Mouse (Mus musculus) heart, postnatal 0 days (tissue): ENCODE data around the gene Ankib1. TPM values are rescaled to one million over a fixed set of nuclear protein-coding genes. Genes with fewer than 3 reads are reported as not detected.

ENCODE experiments used
- ATAC-seq: fragments of 200-750 bp; cut with Nextera tagmentation; 2 replicates; pipeline ENCODE4 v1.8.0; 2017; ENCODE audit warnings: low read depth, moderate number of reproducible peaks, moderate library complexity; ENCODE audit not compliant: insufficient read depth
- DNase-seq: peaks from one replicate; pipeline ENCODE4 v3.0.0-alpha.2; 2016; ENCODE audit warnings: low spot score
- H3K27ac ChIP-seq: fragments of 300-500 bp; sonication (generic); 2 replicates; pipeline ENCODE4 v1.5.1; 2014; ENCODE audit warnings: low read depth, mild to moderate bottlenecking
- H3K27me3 ChIP-seq: fragments of 300-500 bp; sonication (generic); 2 replicates; pipeline ENCODE4 v1.6.1; 2014; ENCODE audit warnings: low read length, mixed read lengths; ENCODE audit not compliant: control insufficient read depth, insufficient read depth
- H3K36me3 ChIP-seq: fragments of 300-500 bp; sonication (generic); replicated peaks from 2 replicates; pipeline ENCODE4 v1.6.1; 2014; ENCODE audit warnings: low read length, mixed read lengths; ENCODE audit not compliant: control insufficient read depth, insufficient read depth
- H3K4me1 ChIP-seq: fragments of 300-500 bp; sonication (generic); 2 replicates; pipeline ENCODE4 v1.6.1; 2014; ENCODE audit warnings: antibody characterized with exemption; ENCODE audit not compliant: control insufficient read depth, insufficient read depth
- H3K4me2 ChIP-seq: fragments of 300-500 bp; sonication (generic); 2 replicates; pipeline ENCODE4 v1.6.1; 2014; ENCODE audit warnings: low read depth, mild to moderate bottlenecking, low read length, moderate library complexity
- H3K4me3 ChIP-seq: fragments of 300-500 bp; sonication (generic); 2 replicates; pipeline ENCODE4 v1.5.1; 2014; ENCODE audit warnings: low read depth, low read length
- H3K9ac ChIP-seq: fragments of 300-500 bp; sonication (generic); replicated peaks from 2 replicates; pipeline ENCODE4 v1.6.1; 2014; ENCODE audit warnings: low read depth, low read length, mixed read lengths
- H3K9me3 ChIP-seq: fragments of 300-500 bp; sonication (generic); replicated peaks from 2 replicates; pipeline ENCODE4 v1.6.1; 2016; ENCODE audit warnings: low read length; ENCODE audit not compliant: control insufficient read depth
- CTCF ChIP-seq: IDR thresholded peaks from 2 replicates; pipeline ENCODE4 v1.5.1; 2016; ENCODE audit warnings: antibody characterized with exemption, control low read depth, low read depth
- EP300 ChIP-seq: IDR thresholded peaks from 2 replicates; pipeline ENCODE4 v1.6.1; 2016; ENCODE audit warnings: antibody characterized with exemption, low read depth
- WGBS: fragments of 180-500 bp; shearing (Covaris S2); extraction: QIAGEN DNeasy Blood & Tissue Kit; methylation state at CpG from one replicate; pipeline ENCODE4 v1.1.7; 2014; 5-methylcytosine and 5-hydroxymethylcytosine counted together
- microRNA-seq: library from miRNA; unstranded; fragments of <30 nt; microRNA quantifications from one replicate; pipeline ENCODE4, GENCODE M21; 2016
- polyA plus RNA-seq: library from polyadenylated mRNA; unstranded; fragments of >200 nt; fragmentation: Nextera tagmentation; extraction: Ambion mirVana; gene quantifications from 2 replicates; pipeline ENCODE4 v1.2.1, GENCODE M21; 2015
- total RNA-seq: library from RNA; depleted of rRNA; stranded (reverse); fragments of >200 nt; gene quantifications from 2 replicates; pipeline ENCODE4 v1.2.3, GENCODE M21; 2014; ENCODE audit warnings: low replicate concordance; rRNA removed

The Ankib1 gene
- total and polyA plus RNA-seq, 2 experiments from 2014 or later: 3.7 to 10.2 TPM

GRCm38 (mm10) chr5:3645326-3645725 lies 157.4 kb downstream of the Ankib1 start:
- TF ChIP-seq CTCF: no peak
- TF ChIP-seq EP300: no peak
- H3K27me3 ChIP-seq: no peaks in the 10 kb centered on the region
- ATAC-seq (no peak), DNase-seq (no peak)
- WGBS: 82% methylated on average over 6 of the region's 6 CpGs
- no peak overlapping the region for H3K4me3 ChIP-seq
- H3K27ac ChIP-seq: no peak overlapping the region
- H3K36me3 ChIP-seq: peaks cover 39% of the 10 kb centered on the region
- H3K9ac ChIP-seq: no peak overlapping the region
- no peak overlapping the region for H3K4me2 ChIP-seq
- 0 out of 2 replicates have a peak, but pooled peaks cover 6% of the 10 kb centered on the region for H3K4me1 ChIP-seq
- H3K9me3 ChIP-seq: no peaks in the 10 kb centered on the region

- H3K27ac ChIP-seq: no peak overlapping the region
- WGBS: 88% methylated on average over 6 of the region's 6 CpGs
- peaks cover 44% of the 10 kb centered on the region for H3K36me3 ChIP-seq
- 0 out of 2 replicates have a peak, but pooled peaks cover 6% of the 10 kb centered on the region for H3K4me1 ChIP-seq
- H3K9ac ChIP-seq: no peak overlapping the region
- no peak for DNase-seq
- H3K27me3 ChIP-seq: no peaks in the 10 kb centered on the region
- no peak for ATAC-seq
- TF ChIP-seq CTCF (no peak), EP300 (no peak)
- H3K4me2 ChIP-seq: no peak overlapping the region
- H3K4me3 ChIP-seq: no peak overlapping the region
- H3K9me3 ChIP-seq: no peaks in the 10 kb centered on the region
These were observed 158.1 kb downstream of the Ankib1 start for GRCm38 (mm10) chr5:3644621-3645020.

Small RNAs within 50 kb of the gene (microRNA-seq; reads per million reads assigned to microRNA genes)
- gene Gm22926 (not detected), gene Gm26238 (not detected)

Other genes starting within 250 kb of the Ankib1 start
- gene 1700109H08Rik, start 231.4 kb downstream of the Ankib1 start, total RNA-seq: 2.8 and 5.6 TPM in 2 replicates
- 0.67 and 0.68 TPM in 2 replicates for gene 1700109H08Rik, start 231.4 kb downstream of the Ankib1 start, polyA plus RNA-seq
- 7.9 and 27.8 TPM in 2 replicates for gene Pex1, start 206.9 kb downstream of the Ankib1 start, total RNA-seq
- gene Pex1, start 206.9 kb downstream of the Ankib1 start, polyA plus RNA-seq: 8.4 and 9.4 TPM in 2 replicates
- gene Rbm48, start 206.3 kb downstream of the Ankib1 start, total RNA-seq: 3.5 and 9.5 TPM in 2 replicates
- gene Rbm48, start 206.3 kb downstream of the Ankib1 start, polyA plus RNA-seq: 5.9 and 6.2 TPM in 2 replicates
- not detected in 2 replicates for gene Tmbim7, start 151.7 kb downstream of the Ankib1 start, total RNA-seq
- not detected in 2 replicates for gene Tmbim7, start 151.7 kb downstream of the Ankib1 start, polyA plus RNA-seq
- 73.8 and 114 TPM in 2 replicates for gene Gatad1, start 145.7 kb downstream of the Ankib1 start, total RNA-seq
- 72.7 and 76.5 TPM in 2 replicates for gene Gatad1, start 145.7 kb downstream of the Ankib1 start, polyA plus RNA-seq
- 23.8 and 39.6 TPM in 2 replicates for gene Krit1, start 259 bp upstream of the Ankib1 start, total RNA-seq
- gene Krit1, start 259 bp upstream of the Ankib1 start, polyA plus RNA-seq: 29.5 and 30.0 TPM in 2 replicates
- gene Lrrd1, start 42.2 kb upstream of the Ankib1 start, total RNA-seq: not detected in 2 replicates
- gene Lrrd1, start 42.2 kb upstream of the Ankib1 start, polyA plus RNA-seq: 0.14 and 0.29 TPM in 2 replicates
- 2.5 and 3.5 TPM in 2 replicates for gene Mterf1a, start 91.0 kb upstream of the Ankib1 start, total RNA-seq
- 3.6 and 4.0 TPM in 2 replicates for gene Mterf1a, start 91.0 kb upstream of the Ankib1 start, polyA plus RNA-seq
- gene Akap9, start 125.1 kb upstream of the Ankib1 start, total RNA-seq: 10.2 and 31.6 TPM in 2 replicates
- 84.3 and 96.2 TPM in 2 replicates for gene Akap9, start 125.1 kb upstream of the Ankib1 start, polyA plus RNA-seq